Mouse (Mus musculus): Measurements from ENCODE around the gene Prkrip1.

Prkrip1 gene

GRCm38 (mm10) chr5:136198474-136199391, at the start of gene Prkrip1:
TSS of gene Prkrip1 (minus strand) at chr5:136198963.
- peak; percentile 91 to 92 for DNase-seq

- DNase-seq, result no peak
Observed at GRCm38 (mm10) chr5:136248441-136248840, 49.7 kb upstream of the Prkrip1 start.

GRCm38 (mm10) chr5:136246452-136246838, 47.7 kb upstream of the Prkrip1 start, which contains the start of gene Sh2b2:
TSS of gene Sh2b2 (minus strand) at chr5:136246556.
- DNase-seq, result peak in 1 of 2 experiments; percentile 17

- peak; percentile 9 to 21 for DNase-seq
Observed at GRCm38 (mm10) chr5:136245541-136246451, 47.0 kb upstream of the Prkrip1 start.

GRCm38 (mm10) chr5:136244762-136245540, 46.2 kb upstream of the Prkrip1 start:
- peak; percentile 76 to 78 for DNase-seq

GRCm38 (mm10) chr5:136243851-136244761, 45.3 kb upstream of the Prkrip1 start:
- DNase-seq, result peak in 1 of 2 experiments; percentile 10

- no peak for DNase-seq
Observed at GRCm38 (mm10) chr5:136241161-136241560, 42.4 kb upstream of the Prkrip1 start.

- no peak for DNase-seq
Observed at GRCm38 (mm10) chr5:136240381-136240780, 41.6 kb upstream of the Prkrip1 start.

- no peak for DNase-seq
Observed at GRCm38 (mm10) chr5:136237607-136238006, 38.8 kb upstream of the Prkrip1 start.

- no peak for DNase-seq
Observed at GRCm38 (mm10) chr5:136236611-136237010, 37.8 kb upstream of the Prkrip1 start.

- DNase-seq, result no peak
Observed at GRCm38 (mm10) chr5:136230348-136231035, 31.7 kb upstream of the Prkrip1 start.

- DNase-seq, result no peak
Observed at GRCm38 (mm10) chr5:136226246-136226876, 27.6 kb upstream of the Prkrip1 start.

GRCm38 (mm10) chr5:136218585-136218984, 19.8 kb upstream of the Prkrip1 start:
- DNase-seq, result no peak

- DNase-seq, result no peak
Observed at GRCm38 (mm10) chr5:136217932-136218381, 19.2 kb upstream of the Prkrip1 start.

- peak; percentile 29 to 42 for DNase-seq
Observed at GRCm38 (mm10) chr5:136217004-136217665, 18.4 kb upstream of the Prkrip1 start.

- DNase-seq, result peak; percentile 37 to 47
Observed at GRCm38 (mm10) chr5:136215958-136216357, 17.2 kb upstream of the Prkrip1 start.

- no peak for DNase-seq
Observed at GRCm38 (mm10) chr5:136215211-136215610, 16.4 kb upstream of the Prkrip1 start.

GRCm38 (mm10) chr5:136213716-136214115, 15.0 kb upstream of the Prkrip1 start:
- peak in 1 of 2 experiments; percentile 30 for DNase-seq

GRCm38 (mm10) chr5:136212716-136213115, 14.0 kb upstream of the Prkrip1 start:
- DNase-seq, result no peak

Data from lung, adult 18-20 months (tissue).